Mouse (Mus musculus): ENCODE measurements around the gene Zfp599.
A peak's percentile ranks its signal among the peaks of the same experiment; 100 is the strongest.
"Not testable (repeated sequence)": the region's sequence is repeated elsewhere in the genome, so short reads cannot be mapped to it uniquely, and the experiment has no call there.

The Zfp599 gene

GRCm38 (mm10) chr9:22259184-22260091, at the start of gene Zfp599:
Gene Zfp599 (minus strand): TSS chr9:22259895.
- peak; percentile 79 to 83 for DNase-seq

DNA sequence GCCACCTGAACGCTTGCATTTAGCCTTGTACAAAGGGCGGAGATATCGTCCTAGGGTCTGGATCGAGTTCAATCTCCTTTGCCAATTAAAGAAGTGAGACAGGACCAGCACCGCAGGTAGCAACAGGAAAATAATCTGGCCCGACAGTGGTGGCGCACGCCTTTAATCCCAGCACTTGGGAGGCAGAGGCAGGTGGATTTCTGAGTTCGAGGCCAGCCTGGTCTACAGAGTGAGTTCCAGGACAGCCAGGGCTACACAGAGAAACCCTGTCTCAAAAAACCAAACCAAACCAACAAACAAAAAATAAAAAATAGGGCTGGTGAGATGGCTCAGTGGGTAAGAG, 48.2 kb upstream of the Zfp599 start:
- not testable (repeated sequence) for DNase-seq

DNA sequence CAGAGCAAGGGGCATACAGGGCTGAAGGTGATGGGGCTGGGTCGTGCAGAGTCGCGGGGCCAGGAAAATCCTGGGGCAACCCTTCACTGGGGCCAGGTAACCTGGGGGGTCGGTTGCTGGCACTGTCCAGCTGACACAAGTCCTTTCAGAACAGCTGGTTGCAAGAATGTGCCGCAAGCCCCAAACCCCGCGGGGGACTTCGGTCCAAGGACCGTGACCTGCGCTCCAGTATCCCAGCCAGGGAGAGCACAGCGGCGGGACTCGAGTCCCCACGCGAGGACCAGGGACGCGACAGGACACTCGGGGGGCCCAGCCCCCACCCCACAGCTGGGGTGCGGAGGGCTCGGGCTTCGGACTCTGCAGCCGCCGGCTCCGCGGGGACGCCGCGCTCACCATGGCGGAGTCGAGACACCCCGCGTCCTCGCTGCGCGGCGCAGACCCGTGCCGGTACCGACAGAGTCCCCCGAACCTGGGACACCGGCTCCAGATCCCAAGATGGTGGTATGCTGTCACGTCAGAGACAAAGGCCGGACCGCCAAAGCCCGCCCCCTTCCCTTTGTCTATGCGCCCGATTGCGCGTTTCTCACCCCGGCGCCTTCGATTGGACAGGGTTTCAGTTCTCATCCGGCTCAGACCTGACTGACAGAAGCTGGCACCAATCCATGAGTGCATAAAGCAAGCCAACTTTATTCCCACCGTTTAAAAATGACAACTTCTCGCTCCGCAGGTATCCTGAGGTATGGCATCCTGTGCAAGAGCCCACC, 47.6 kb upstream of the Zfp599 start, which contains the start of gene Zfp810:
Gene Zfp810, minus strand, starts transcription at position 493 of the 764 bp plus-strand sequence.
- DNase-seq = peak; percentile 89 to 92

DNA sequence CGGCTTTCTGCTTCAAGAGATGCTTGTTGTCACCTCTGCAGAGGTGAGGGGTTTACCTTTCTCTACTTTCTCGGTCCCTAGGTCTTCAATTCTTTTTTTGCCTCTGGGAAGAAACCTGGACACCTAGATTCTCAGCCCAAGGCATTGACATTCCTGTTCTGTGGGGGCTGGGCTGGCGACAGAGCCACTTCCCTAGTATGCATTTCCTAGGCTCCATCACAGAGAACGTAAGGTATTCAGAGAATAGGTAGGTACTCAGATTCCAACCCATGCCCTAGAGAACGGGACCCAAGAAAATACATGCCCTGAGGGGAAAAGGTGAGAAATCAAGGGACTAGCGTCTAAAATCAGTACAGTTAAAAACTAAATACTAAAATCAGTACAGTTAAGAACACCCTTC, 47.0 kb upstream of the Zfp599 start:
- peak in 1 of 2 experiments; percentile 31 for DNase-seq

- DNase-seq = no peak
Observed at GRCm38 (mm10) chr9:22302199-22302598, 42.5 kb upstream of the Zfp599 start.

GRCm38 (mm10) chr9:22278733-22279132, 19.0 kb upstream of the Zfp599 start:
- DNase-seq = no peak

DNA sequence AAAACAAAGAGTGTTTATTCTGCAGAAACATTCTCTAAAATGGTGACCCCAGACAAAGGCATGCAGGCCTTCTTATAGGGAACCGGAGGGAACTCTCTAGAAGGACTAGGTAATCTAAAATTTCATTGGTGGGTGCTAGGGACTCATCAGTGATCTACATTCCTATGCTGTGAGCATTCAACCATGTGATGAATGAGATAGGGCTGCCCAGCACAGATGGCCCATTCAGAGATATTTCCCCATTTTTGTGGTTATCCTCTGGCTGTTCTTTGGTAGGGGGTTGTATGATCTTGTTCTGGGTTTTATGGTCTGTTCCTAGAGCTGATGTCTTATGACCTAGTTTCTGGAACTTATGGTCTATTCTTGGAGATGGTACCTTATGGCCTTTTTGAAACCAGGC, 9.2 kb upstream of the Zfp599 start:
- no peak for DNase-seq

DNA sequence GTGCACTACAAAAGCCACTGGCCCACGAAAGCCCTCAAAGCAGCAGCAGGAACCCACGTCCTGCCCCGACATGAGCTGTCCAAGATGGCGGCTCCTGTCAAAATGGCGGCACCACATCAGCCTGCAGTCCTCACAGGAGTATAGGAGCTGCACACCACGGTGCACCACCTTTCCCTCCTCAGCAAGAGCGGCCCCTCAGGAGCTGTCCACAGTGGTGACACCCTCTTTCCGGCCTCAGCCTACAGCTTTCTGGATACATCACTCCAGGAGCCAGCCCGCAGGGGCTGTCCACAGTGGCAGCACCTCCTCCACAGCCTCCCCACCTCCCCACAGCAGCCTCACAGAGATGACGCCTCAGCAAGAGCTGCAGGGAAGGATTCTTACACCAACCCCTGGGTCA, 2.9 kb upstream of the Zfp599 start:
- no peak for DNase-seq

GRCm38 (mm10) chr9:22261594-22261993, 1.9 kb upstream of the Zfp599 start:
- DNase-seq = no peak

DNA sequence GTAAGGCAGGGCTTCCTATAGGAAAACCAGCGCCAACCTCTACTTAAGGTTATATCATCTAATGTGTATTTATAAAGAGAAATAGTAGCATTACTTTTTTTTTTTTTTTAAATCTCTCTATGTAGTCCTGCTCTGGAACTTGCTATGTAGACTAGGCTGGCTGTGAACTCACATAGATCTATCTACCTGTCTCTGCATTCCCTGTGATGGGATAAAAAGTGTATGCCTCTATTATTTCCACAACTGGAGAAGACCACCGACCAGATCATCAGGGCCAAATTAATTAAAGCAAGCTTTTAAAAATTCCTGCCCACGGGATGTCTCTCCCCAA, 362 bp upstream of the Zfp599 start:
- no peak for DNase-seq

- DNase-seq = no peak
Observed at GRCm38 (mm10) chr9:22258784-22259183, 911 bp downstream of the Zfp599 start.

GRCm38 (mm10) chr9:22256579-22256978, 3.1 kb downstream of the Zfp599 start:
- no peak for DNase-seq

DNA sequence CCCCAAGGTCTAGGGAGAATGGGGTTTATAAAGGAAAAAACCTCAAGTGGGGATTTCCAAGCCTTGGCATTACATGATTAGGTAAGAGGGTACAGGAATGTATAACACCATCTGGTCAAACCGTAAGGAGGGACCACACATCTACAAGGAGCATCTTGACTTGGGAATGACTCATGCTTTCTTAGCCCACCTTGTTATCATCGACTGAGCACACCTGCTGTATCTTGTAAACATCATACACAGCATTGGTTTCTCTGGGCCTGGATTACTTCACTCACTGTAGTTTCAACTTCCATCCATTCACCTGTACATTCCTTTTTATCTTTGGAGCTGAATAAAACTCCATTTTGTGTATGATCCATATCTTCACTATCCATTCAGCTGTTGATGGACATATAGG, 15.5 kb downstream of the Zfp599 start:
- no peak for DNase-seq

GRCm38 (mm10) chr9:22240001-22240400, 19.7 kb downstream of the Zfp599 start:
- DNase-seq = no peak

GRCm38 (mm10) chr9:22230556-22230955, 29.1 kb downstream of the Zfp599 start:
- no peak for DNase-seq

- no peak for DNase-seq
Observed at GRCm38 (mm10) chr9:22230061-22230460, 29.6 kb downstream of the Zfp599 start.

DNA sequence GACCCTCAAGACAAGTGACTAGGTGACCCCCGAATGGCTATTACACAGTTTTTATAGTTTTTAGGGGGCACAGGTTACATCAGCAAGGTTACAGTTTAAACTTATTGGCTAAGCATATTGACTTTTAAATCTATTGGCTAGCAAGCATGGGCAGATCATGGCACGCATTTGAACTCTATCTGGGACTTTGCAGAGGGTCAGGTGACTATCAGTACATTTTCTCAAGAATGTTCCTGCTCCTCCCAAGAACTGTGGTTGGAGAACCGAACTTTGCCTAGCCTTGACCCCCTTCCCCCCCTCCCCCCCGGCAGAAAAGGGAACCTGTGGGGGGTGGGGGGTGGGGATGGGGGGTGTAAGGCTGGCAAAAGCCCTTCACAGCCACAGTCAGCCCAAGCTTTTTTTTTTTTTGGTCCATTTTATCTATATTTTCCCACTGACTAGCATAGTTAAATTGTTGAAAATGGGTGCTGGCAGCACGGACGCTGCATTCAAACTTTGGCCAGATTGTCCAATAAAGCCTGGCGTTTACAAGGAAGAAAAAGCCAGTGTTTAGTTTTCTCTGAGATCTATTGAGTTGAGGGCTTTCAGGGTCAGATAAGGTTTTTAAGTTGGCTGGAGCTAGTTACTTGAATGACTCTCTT, 30.2 kb downstream of the Zfp599 start:
- no peak for DNase-seq

DNA sequence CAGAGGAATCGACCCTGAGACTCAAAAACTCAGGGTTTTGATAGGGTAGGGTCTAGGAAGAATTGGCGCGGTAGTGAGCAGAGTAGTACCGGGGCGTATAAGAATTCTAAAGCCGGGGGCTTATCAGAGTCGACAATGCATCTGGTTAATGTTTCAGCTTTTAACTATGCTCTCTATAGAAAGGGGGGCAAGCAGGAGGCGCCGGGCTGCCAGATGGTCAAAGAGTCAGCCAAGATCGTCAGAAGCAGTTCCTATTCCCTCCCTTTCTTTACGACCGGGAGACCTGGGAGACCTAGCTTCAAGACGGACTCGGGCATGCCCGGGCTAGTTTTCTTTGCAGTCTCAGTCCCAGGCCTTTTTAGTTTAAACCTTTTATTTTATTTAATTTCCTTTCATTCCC, 32.8 kb downstream of the Zfp599 start:
- DNase-seq = peak; percentile 53 to 67

DNA sequence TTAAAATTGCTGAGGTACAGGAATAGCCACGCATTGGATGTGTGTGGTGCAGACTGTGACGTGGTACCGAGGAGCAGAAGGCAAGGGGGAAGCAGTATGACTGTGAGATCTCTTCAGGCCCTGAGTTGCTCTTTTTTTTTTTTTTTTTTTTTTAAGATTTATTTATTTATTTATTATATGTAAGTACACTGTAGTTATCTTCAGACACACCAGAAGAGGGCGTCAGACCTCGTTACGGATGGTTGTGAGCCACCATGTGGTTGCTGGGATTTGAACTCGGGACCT, 33.4 kb downstream of the Zfp599 start:
- DNase-seq = peak in 1 of 2 experiments; percentile 7

DNA sequence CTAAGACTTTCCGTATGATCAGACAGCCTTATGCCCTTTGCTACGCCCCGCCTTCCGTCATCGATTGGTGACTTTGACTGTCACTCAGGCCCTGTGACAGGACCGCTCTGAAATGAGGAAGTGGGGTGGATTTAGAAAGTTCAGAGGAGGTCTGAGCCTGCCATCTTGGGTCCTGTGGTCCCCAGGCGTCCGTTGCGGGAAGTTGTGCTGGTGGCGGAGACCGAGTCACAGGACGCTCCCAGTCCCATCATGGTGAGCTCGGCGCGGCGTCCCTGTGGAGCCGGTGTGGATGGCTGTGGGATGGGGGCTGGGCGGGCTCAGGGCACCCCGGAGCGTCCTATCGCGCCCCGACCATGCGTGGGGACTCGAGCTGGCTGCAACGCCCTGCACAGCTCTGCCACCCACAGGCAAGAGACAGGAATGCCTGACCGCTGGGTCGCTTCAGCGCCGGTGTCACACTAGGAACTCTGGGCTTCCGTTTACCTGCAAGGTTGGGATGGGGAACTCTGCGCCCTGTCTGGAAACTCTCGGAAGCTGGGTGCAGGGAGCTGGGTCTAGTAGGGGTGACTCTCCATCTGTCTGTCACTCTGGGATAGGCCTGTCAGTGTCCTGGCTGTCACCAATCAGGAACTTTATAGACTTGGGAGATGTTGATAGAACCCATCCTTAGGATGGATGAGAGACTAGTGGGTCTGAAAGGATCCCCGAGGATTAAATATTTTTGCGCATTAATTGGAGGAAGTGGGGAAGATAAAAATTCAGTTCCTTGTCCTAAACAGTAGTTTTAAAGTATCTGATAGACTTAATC, 33.9 kb downstream of the Zfp599 start, which contains the start of gene Zfp809:
Gene Zfp809, plus strand, starts transcription at position 134 of the 808 bp plus-strand sequence.
- peak; percentile 100 for DNase-seq

DNA sequence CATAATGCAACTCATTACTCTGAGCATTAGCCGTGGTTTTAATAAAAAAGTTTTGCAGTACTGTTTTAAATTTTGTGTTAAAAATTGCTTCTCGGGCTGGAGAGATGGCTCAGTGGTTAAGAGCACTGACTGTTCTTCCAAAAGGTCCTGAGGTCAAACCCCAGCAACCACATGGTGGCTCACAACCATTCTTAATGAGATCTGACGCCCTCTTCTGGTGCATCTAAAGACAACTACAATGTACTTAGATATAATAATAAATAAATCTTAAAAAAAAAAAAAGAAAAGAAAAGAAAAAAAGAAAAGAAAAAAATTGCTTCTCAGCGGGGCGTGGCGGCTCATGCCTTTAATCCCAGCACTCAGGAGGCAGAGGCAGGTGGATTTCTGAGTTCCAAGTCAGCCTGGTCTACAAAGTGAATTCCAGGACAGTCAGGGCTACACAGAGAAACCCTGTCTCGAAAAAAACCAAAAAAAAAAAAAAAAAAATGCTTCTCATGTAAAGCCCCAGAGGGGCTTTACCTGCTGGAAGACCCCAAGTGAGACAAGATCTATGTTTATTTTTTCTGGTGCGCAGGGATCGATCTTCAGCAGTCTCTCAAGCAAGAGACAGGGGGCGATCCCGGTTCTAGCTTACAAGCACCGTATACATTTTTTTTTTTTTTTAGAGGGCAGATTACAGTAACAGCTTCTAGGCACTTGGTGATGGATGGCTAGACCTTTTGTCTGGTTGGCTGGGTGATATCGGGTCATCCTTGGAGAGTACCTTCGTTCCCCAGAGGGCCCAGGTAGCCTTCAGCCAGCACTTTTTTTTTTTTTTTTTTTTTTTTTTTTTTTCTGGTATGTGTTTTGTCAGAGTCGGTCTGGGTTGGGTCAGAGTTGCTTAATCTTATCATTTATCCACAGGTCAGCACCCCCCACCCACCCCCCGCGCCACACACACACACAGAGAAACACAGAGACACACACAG, 34.9 kb downstream of the Zfp599 start:
- peak; percentile 7 to 48 for DNase-seq

GRCm38 (mm10) chr9:22224066-22224465, 35.6 kb downstream of the Zfp599 start:
- no peak for DNase-seq
